Mouse (Mus musculus): ENCODE data around the gene Pde10a. TPM values are rescaled to one million over a fixed set of nuclear protein-coding genes. Genes with fewer than 3 reads are reported as not detected.

The Pde10a gene
- polyA plus RNA-seq, 1 experiment from 2014 or later: 12.7 TPM

DNA sequence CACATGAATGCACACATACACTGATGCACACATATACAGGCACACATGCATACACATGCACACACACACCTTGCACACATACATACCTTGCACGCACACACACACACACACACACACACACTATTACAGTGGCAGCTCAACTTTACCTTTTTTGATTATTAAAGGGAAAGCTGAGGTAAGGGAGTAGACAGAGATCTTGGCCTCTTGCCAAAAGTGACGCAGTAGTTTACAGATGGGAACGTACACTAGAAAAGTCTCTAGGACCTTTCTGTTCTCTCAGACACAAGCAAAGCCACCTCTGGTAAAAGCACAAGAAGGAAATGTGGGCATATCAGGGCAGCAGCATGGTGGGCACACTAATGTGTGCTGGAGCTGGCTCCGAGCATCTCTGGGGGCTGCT, 317.5 kb downstream of the Pde10a start:
- Histone ChIP-seq H3K9ac (replicated peaks) (no peak overlapping the region), H3K4me1 (replicated peaks) (peaks cover 46% of the 10 kb centered on the region), H3K36me3 (no peaks in the 10 kb centered on the region), H3K27me3 (no peaks in the 10 kb centered on the region), H3K4me3 (replicated peaks) (no peak overlapping the region), H3K27ac (no peak overlapping the region; the same call in 1 of the 2 replicates), H3K4me2 (replicated peaks) (no peak overlapping the region), H3K9me3 (no peaks in the 10 kb centered on the region)
- ATAC-seq: no peak
- WGBS: 58% methylated on average over 4 of the region's 4 CpGs

DNA sequence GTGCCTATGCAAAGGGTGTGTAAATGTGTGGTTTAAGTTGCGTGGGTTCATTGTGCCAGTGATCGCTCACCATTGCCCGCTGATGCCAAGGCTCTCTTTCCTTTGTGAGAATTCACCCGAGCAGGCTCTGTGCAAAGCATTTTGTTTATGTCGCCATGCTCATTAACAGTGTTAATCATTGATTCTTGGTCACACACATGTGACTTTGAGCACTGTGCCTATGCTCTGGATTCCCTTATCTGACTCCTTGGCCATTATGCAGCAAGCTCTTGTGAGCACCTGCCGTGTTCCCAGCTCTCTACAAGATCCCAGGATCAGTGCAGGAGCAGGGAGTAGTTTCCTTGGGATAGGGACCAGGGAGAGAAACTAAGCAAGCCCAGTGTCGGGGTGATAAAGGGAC, 318.8 kb downstream of the Pde10a start:
- no peak overlapping the region for H3K4me3 ChIP-seq (replicated peaks)
- no peak overlapping the region for H3K4me2 ChIP-seq (replicated peaks)
- no peak for ATAC-seq
- WGBS: 87% methylated on average over 7 of the region's 7 CpGs
- H3K9me3 ChIP-seq: no peaks in the 10 kb centered on the region
- no peaks in the 10 kb centered on the region for H3K27me3 ChIP-seq
- H3K4me1 ChIP-seq (replicated peaks): peaks cover 38% of the 10 kb centered on the region
- no peaks in the 10 kb centered on the region for H3K36me3 ChIP-seq
- no peak overlapping the region for H3K27ac ChIP-seq
- no peak overlapping the region for H3K9ac ChIP-seq (replicated peaks)

DNA sequence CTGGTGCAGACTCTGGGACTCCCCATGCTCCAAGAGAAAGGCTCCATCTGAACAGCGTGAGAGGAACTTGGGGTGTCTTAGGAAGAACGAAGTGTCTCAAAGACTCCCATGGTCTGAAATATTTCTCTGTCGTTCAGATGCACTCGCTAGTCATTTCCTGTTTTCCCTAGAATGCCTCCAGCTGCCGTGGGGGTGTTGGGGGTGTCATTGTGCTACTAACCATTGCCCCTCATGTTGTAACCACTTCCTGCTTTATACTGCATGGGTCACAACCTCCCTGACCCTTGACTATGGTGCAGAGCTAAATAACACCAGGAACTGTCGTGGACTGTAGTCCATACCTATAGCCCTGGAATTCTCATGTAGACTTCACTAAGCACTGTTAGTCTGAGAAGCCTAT, 321.3 kb downstream of the Pde10a start:
- Histone ChIP-seq H3K36me3 (no peaks in the 10 kb centered on the region), H3K4me2 (replicated peaks) (no peak overlapping the region), H3K4me3 (replicated peaks) (no peak overlapping the region), H3K4me1 (replicated peaks) (peaks cover 24% of the 10 kb centered on the region), H3K27me3 (no peaks in the 10 kb centered on the region), H3K27ac (no peak overlapping the region), H3K9ac (replicated peaks) (no peak overlapping the region), H3K9me3 (no peaks in the 10 kb centered on the region)
- no peak for ATAC-seq
- 90% methylated on average over 6 of the region's 6 CpGs for WGBS

DNA sequence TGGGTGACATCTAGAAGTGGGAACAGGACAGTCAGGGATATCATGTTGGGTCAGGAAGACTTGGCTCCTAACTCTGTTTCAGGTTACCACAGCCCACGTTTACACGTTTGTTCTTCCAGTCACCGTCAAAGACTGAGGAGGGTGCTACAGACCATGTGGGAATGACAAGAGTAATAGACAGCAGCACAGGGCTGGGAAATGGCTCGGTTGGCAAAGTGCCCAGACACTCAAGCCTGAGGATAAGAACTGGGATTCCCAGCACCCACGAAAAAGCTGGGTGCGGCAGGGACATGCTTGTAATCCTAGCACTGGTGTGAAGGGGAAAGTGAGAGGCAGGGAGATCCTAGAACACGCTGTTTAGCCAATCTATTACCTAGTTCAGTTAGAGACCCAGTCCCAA, 322.4 kb downstream of the Pde10a start:
- ATAC-seq: no peak
- H3K27me3 ChIP-seq: no peaks in the 10 kb centered on the region
- no peak overlapping the region for H3K4me3 ChIP-seq (replicated peaks)
- WGBS: 80% methylated on average over 7 of the region's 7 CpGs
- peaks cover 14% of the 10 kb centered on the region for H3K4me1 ChIP-seq (replicated peaks)
- no peak overlapping the region for H3K4me2 ChIP-seq (replicated peaks)
- no peak overlapping the region for H3K27ac ChIP-seq
- H3K9ac ChIP-seq (replicated peaks): no peak overlapping the region
- no peaks in the 10 kb centered on the region for H3K9me3 ChIP-seq
- no peaks in the 10 kb centered on the region for H3K36me3 ChIP-seq

DNA sequence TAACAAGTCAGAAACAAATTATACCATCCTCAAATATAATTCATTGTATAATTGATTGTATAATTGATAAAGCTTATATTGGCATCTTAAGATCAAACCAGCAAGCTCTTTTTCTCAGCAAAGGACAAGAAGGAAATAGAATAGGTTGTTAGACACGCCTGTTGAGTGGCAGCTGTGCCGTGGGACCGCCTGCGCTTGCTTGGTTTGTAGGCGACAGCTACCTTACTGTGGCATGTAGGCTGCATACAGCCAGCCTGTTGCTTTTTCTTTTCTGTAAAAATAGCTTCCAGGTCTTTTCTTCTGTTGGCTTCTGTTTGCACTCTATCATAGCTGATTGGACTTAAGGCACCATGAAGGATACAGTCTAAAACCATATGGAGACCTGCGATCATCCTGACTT, 326.7 kb downstream of the Pde10a start:
- H3K27ac ChIP-seq: no peak overlapping the region
- H3K4me1 ChIP-seq (replicated peaks): peaks cover 7% of the 10 kb centered on the region
- no peak overlapping the region for H3K4me3 ChIP-seq (replicated peaks)
- H3K9me3 ChIP-seq: no peaks in the 10 kb centered on the region
- no peak overlapping the region for H3K9ac ChIP-seq (replicated peaks)
- no peaks in the 10 kb centered on the region for H3K36me3 ChIP-seq
- ATAC-seq: no peak
- 77% methylated on average over 6 of the region's 6 CpGs for WGBS
- H3K4me2 ChIP-seq (replicated peaks): no peak overlapping the region
- no peaks in the 10 kb centered on the region for H3K27me3 ChIP-seq

DNA sequence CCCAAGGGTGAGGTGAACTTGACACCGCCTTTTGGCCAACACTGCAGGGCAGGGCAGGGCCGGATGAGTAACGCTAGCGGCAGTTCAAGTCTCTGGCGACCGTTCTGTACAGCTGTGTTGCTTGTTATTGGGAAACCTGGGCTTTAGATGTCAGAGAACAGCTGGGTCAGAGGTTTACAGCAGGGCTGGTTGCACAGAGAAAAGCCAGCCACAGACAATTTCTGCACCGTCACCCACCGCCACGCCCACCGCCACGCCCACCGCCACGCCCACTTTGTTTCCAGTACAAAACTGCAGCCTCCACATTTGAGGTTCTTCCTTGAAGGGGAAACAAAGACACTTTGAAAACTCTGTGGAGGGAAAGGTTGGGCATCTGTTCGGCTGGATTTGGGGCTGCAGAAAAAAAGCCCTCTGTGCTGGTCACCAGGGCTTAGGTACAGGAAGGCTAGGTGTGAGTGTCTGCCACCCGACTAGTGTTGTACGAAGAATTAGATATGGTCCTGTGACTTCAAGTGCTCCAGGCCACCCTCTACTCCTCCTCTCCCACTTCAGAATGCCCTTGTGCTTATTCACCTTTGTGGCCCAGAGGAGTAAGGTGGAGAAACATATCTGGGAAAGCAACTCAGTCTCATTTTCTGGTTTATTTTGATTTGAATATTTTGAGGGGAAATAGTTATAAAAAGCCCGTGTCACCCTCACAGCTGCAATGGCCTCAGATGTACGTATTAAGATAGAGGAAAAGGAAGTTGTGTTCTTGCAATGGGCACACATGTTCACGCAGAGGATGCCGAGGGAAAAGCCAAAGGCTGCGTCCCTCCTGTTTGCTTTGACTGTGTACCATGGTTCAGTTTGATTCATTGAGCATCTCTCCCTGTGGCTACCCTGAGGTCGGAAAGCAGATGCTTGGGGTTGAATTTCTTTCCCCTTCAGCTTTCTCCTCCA, 331.5 kb downstream of the Pde10a start:
- Histone ChIP-seq H3K27me3 (no peaks in the 10 kb centered on the region), H3K9ac (replicated peaks) (no peak overlapping the region), H3K4me2 (replicated peaks) (peak overlapping the region; percentile 42), H3K4me1 (replicated peaks) (peaks cover 19% of the 10 kb centered on the region), H3K27ac (no peak overlapping the region), H3K36me3 (no peaks in the 10 kb centered on the region), H3K4me3 (replicated peaks) (0 out of 2 replicates have a peak overlapping the region, but pooled peaks have one; percentile 12), H3K9me3 (no peaks in the 10 kb centered on the region)
- peak; percentile 56; the same call in 1 of the 2 replicates for ATAC-seq
- 37% methylated on average over 22 of the region's 22 CpGs for WGBS

DNA sequence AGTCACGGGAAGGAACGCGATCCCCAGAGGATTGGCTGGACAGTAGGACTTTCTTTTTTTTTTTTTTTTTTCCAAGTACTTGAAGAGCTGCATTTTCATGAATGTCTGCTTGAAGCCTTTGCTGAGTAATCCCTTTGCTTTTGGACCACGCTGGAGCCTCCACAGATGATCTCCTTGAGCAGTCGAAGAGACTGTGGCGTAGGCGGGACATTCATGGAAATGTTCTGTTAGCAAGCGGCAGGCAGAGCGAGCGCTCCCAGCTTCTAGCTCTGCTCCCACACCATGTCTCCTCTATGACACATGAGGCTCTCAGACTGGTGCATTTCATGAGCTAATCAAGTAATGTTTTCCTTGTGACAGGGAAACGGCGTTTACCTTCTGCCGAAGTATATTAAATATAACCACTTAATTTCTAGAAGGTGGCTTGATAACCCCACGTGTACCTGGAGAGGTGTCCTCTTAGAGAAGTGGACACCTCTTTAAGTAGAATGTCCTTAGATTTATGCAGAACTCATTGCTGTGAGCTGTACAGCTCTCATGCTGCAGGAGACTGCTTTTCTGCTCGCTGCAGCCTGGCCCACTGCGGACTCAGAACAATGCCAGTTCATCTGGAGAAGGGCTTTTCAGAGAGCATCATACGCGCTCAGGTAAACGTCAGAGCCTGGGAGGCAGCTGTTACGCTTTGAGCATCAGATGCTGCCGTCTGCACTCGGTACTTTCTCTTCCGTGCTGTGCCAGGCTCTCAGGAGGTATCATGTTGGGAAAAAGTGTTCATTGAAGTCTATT, 333.7 kb downstream of the Pde10a start:
- no peak overlapping the region for H3K4me3 ChIP-seq (replicated peaks)
- no peak for ATAC-seq
- H3K9me3 ChIP-seq: no peaks in the 10 kb centered on the region
- no peaks in the 10 kb centered on the region for H3K36me3 ChIP-seq
- H3K27me3 ChIP-seq: no peaks in the 10 kb centered on the region
- 0 out of 2 replicates have a peak overlapping the region, but pooled peaks have one; percentile 10 for H3K9ac ChIP-seq (replicated peaks)
- 65% methylated on average over 23 of the region's 23 CpGs for WGBS
- peaks cover 23% of the 10 kb centered on the region for H3K4me1 ChIP-seq (replicated peaks)
- peak overlapping the region; percentile 19; the same call in 1 of the 2 replicates for H3K27ac ChIP-seq
- H3K4me2 ChIP-seq (replicated peaks): no peak overlapping the region; the same call in 1 of the 2 replicates

DNA sequence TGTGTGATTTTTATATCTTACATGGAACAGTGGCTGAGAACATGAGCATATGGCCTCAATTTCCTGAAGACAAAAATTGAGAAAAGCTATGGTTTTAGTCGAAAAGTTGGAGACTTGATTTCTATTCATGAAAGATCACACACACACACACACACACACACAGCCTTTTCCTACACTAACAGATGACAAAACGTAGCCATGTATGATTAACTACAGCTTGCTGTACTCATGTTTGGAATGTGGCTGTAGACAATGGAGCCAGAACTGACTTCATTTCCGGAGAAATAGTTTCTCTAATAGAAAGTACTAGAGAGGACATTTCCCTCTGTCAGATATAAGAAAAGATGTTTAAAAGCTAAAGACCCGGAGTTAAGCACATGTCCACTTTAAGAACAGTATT, 334.3 kb downstream of the Pde10a start:
- H3K4me1 ChIP-seq (replicated peaks): peaks cover 23% of the 10 kb centered on the region
- no peaks in the 10 kb centered on the region for H3K27me3 ChIP-seq
- no peaks in the 10 kb centered on the region for H3K9me3 ChIP-seq
- no peak overlapping the region for H3K9ac ChIP-seq (replicated peaks)
- H3K4me3 ChIP-seq (replicated peaks): no peak overlapping the region
- no peak for ATAC-seq
- H3K36me3 ChIP-seq: no peaks in the 10 kb centered on the region
- no peak overlapping the region for H3K4me2 ChIP-seq (replicated peaks)
- 81% methylated on average over 4 of the region's 4 CpGs for WGBS
- H3K27ac ChIP-seq: 0 out of 2 replicates have a peak overlapping the region, but pooled peaks have one; percentile 19

DNA sequence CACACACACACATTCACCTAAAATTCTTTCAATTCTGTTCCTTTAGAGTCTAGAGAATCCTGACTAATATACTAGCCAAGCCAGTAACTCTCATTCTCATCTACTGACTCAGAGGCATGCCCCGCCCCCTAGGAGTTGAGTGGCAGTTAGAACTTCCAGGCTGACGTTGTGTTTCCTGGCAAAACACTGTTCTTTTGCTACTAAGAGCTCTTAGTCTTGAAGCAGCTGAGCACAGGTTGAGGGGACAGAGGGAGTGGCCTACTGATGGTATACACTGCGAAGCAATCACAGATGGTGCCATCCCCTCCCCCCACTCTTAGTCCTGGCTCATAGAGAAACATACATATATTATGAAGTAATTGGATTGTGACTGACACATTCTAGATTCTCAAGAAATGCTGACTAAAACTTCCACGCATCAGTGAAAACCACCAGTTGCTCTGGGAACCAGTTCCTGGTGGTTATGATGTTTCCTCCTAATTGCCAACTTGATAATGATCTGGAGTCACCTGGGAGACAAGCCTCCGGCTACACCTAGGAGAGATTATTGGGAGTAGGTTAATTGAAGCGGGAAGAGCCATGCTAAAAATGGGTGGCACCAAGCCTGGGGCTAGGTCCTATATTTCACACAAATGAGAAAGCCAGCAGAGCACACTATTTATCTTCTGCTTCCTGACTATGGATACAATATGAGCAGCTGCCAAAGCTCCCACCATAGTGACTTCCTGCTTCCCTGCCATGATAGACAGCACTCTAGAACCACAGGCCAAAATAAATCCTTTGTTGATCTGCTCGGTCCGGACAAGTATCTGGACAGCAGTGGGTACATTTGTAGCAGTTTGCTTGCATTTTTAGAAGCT, 339.7 kb downstream of the Pde10a start:
- no peak overlapping the region for H3K4me2 ChIP-seq (replicated peaks)
- H3K4me3 ChIP-seq (replicated peaks): no peak overlapping the region
- no peak overlapping the region for H3K27ac ChIP-seq
- H3K36me3 ChIP-seq: no peaks in the 10 kb centered on the region
- no peak for ATAC-seq
- H3K27me3 ChIP-seq: no peaks in the 10 kb centered on the region
- WGBS: 80% methylated on average over 8 of the region's 8 CpGs
- H3K4me1 ChIP-seq (replicated peaks): peaks cover 12% of the 10 kb centered on the region
- H3K9ac ChIP-seq (replicated peaks): no peak overlapping the region
- H3K9me3 ChIP-seq: no peaks in the 10 kb centered on the region

DNA sequence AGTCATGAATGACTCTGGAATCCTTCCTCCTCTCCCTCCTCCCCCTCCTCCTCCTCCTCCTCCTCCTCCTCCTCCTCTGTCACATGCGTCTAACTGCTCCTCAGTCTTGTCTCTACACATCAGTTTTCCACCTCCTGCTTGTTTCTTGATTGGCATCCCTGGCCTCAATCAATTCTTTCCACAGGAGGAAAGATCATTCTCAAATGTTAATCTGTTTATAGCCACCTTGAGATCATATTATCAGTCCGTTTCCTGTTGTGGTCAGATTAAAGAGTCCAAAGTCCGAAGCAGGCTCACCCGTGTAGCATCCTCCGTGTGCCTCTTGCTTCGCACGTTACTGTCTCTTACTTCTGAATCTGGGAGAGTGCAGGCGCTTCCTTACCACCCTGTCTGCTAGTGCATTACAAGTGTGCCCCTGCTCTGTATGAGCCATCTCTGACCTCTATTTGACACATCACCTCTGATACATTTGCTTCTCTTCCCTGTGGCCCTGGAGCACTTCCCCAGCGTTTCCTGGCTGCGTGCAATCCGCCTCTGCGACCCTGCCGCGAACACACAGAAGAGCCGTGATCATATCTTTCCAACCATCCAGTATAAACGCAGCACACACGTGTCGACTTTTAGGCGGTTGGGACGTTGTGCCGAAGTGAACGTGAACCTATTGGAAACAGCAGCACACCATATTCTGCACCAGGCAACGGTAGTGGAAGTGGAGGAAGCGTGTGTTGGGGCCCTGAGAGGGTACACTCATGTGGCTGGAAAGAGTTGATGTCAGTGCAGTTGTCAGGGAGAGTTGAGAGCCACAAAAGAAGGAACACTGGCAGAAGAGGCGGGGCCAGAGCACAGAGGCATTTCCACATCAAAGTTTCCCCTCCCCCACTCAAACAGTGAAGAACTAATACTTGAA, 342.4 kb downstream of the Pde10a start:
- Histone ChIP-seq H3K9ac (replicated peaks) (no peak overlapping the region), H3K27me3 (no peaks in the 10 kb centered on the region), H3K27ac (no peak overlapping the region), H3K4me1 (replicated peaks) (peaks cover 16% of the 10 kb centered on the region), H3K36me3 (no peaks in the 10 kb centered on the region), H3K4me2 (replicated peaks) (no peak overlapping the region), H3K9me3 (no peaks in the 10 kb centered on the region), H3K4me3 (replicated peaks) (no peak overlapping the region)
- 83% methylated on average over 25 of the region's 25 CpGs for WGBS
- no peak for ATAC-seq

DNA sequence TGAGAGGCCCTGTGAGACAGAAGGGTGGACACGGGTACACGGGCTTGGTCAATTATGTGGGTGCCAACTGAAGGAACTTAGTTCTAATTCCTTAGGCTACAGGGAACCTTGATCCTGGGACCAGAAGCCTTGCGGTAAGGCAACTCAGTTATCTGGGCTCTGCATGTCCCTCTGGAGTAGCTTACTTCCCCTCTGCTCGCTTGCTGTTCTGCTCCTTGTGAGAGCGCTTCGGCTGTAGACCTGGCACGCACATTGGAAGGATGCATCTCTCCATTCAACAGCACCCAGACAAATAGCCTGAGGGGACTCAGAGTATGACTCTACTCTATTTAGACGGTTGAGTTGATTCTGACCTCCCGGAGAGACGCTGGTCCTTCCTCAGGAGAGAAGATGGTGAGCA, 344.1 kb downstream of the Pde10a start:
- no peaks in the 10 kb centered on the region for H3K36me3 ChIP-seq
- no peak for ATAC-seq
- no peaks in the 10 kb centered on the region for H3K27me3 ChIP-seq
- no peak overlapping the region for H3K4me2 ChIP-seq (replicated peaks)
- no peaks in the 10 kb centered on the region for H3K9me3 ChIP-seq
- no peak overlapping the region for H3K4me3 ChIP-seq (replicated peaks)
- peaks cover 21% of the 10 kb centered on the region for H3K4me1 ChIP-seq (replicated peaks)
- WGBS: 97% methylated on average over 10 of the region's 10 CpGs
- H3K27ac ChIP-seq: no peak overlapping the region
- no peak overlapping the region for H3K9ac ChIP-seq (replicated peaks)
